Mouse (Mus musculus) forebrain, embryonic 11.5 days (tissue): ENCODE measurements around the gene Gne. TPM values are rescaled to one million over a fixed set of nuclear protein-coding genes. Genes with fewer than 3 reads are reported as not detected.
A peak's percentile ranks its signal among the peaks of the same experiment; 100 is the strongest.

Experiments
- ATAC-seq: fragments of 200-750 bp; cut with Nextera tagmentation; replicated peaks from 2 replicates; pipeline ENCODE4 v1.8.0; 2017; ENCODE audit warnings: moderate TSS enrichment; ENCODE audit not compliant: low FRiP score
- DNase-seq: peaks from one replicate; pipeline ENCODE4 v3.0.0-alpha.2; 2017; ENCODE audit warnings: low spot score
- H3K27ac ChIP-seq: fragments of 300-500 bp; sonication (generic); 2 replicates; pipeline ENCODE4 v1.5.1; 2014; ENCODE audit warnings: low read depth, low read length
- H3K27me3 ChIP-seq: fragments of 300-500 bp; sonication (generic); 2 replicates; pipeline ENCODE4 v1.6.1; 2014; ENCODE audit warnings: mild to moderate bottlenecking, low read length, mixed read lengths; ENCODE audit not compliant: control insufficient read depth, insufficient read depth
- H3K36me3 ChIP-seq: fragments of 300-500 bp; sonication (generic); 2 replicates; pipeline ENCODE4 v1.6.1; 2014; ENCODE audit warnings: mild to moderate bottlenecking, low read length, moderate library complexity, mixed read lengths; ENCODE audit not compliant: control insufficient read depth, insufficient read depth
- H3K4me1 ChIP-seq: fragments of 300-500 bp; sonication (generic); replicated peaks from 2 replicates; pipeline ENCODE4 v1.6.1; 2014; ENCODE audit warnings: low read length, mixed read lengths; ENCODE audit not compliant: control insufficient read depth, insufficient read depth
- H3K4me2 ChIP-seq: fragments of 300-500 bp; sonication (generic); 2 replicates; pipeline ENCODE4 v1.6.1; 2014; ENCODE audit warnings: low read depth, mild to moderate bottlenecking, low read length, moderate library complexity, mixed read lengths; ENCODE audit not compliant: severe bottlenecking
- H3K4me3 ChIP-seq: fragments of 300-500 bp; sonication (generic); 2 replicates; pipeline ENCODE4 v1.5.1; 2014; ENCODE audit warnings: low read depth, low read length
- H3K9ac ChIP-seq: fragments of 300-500 bp; sonication (generic); 2 replicates; pipeline ENCODE4 v1.6.1; 2014; ENCODE audit warnings: low read length
- H3K9me3 ChIP-seq: fragments of 300-500 bp; sonication (generic); 2 replicates; pipeline ENCODE4 v1.6.1; 2016; ENCODE audit warnings: low read length, mixed read lengths; ENCODE audit not compliant: control insufficient read depth
- WGBS: fragments of 180-500 bp; shearing (Covaris S2); extraction: QIAGEN DNeasy Blood & Tissue Kit; methylation state at CpG from one replicate; pipeline ENCODE4 v1.1.7; 2014; 5-methylcytosine and 5-hydroxymethylcytosine counted together
- polyA plus RNA-seq: library from polyadenylated mRNA; unstranded; fragments of >200 nt; fragmentation: Nextera tagmentation; extraction: Ambion mirVana; gene quantifications from 2 replicates; pipeline ENCODE4 v1.2.1, GENCODE M21; 2014

Gne gene
- polyA plus RNA-seq, 1 experiment from 2014 or later = 18.8 TPM

GRCm38 (mm10) chr4:44012376-44013367, 71.3 kb downstream of the Gne start:
- no peaks in the 10 kb centered on the region for H3K9me3 ChIP-seq
- under 1% methylated on average over 76 of the region's 77 CpGs for WGBS
- no peaks in the 10 kb centered on the region for H3K27me3 ChIP-seq
- H3K9ac ChIP-seq = peak overlapping the region; percentile 87
- H3K4me3 ChIP-seq = peak overlapping the region; percentile 82
- no peak overlapping the region for H3K27ac ChIP-seq
- peak overlapping the region; percentile 92 for H3K4me2 ChIP-seq
- H3K36me3 ChIP-seq = no peaks in the 10 kb centered on the region
- peak; percentile 94 for DNase-seq
- H3K4me1 ChIP-seq = peaks cover 9% of the 10 kb centered on the region; the same call in 1 of the 2 replicates
- peak; percentile 98 for ATAC-seq

DNA sequence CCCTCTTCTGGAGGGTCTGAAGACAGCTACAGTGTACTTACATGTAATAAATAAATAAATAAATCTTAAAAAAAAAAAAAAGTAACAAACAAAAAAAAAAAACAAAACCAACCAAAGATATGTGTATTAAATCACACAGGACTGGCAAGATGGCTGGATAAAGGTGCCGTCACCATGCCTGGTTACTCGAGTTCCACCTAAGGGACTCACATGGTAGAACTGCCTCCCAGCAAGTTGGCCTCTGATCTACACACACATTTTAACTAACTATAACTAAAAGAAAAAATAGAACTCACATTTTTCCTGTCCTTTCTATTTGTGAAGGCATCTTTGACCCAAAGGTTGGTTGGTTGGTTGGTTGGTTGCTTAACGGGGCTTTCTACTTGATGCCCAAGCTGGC, 72.2 kb downstream of the Gne start:
- Histone ChIP-seq H3K4me3 (peak overlapping the region; percentile 82), H3K27ac (no peak overlapping the region), H3K4me1 (peaks cover 9% of the 10 kb centered on the region; the same call in 1 of the 2 replicates), H3K36me3 (no peaks in the 10 kb centered on the region), H3K4me2 (peak overlapping the region; percentile 67), H3K9ac (peak overlapping the region; percentile 64), H3K27me3 (no peaks in the 10 kb centered on the region), H3K9me3 (no peaks in the 10 kb centered on the region)
- 83% methylated on average over 3 of the region's 3 CpGs for WGBS
- DNase-seq (no peak), ATAC-seq (peak; percentile 34; the same call in 1 of the 2 replicates)

GRCm38 (mm10) chr4:44010893-44011292, 73.1 kb downstream of the Gne start:
- Histone ChIP-seq H3K27me3 (no peaks in the 10 kb centered on the region), H3K4me1 (peaks cover 9% of the 10 kb centered on the region; the same call in 1 of the 2 replicates), H3K9me3 (no peaks in the 10 kb centered on the region), H3K4me3 (no peak overlapping the region), H3K36me3 (no peaks in the 10 kb centered on the region), H3K4me2 (no peak overlapping the region), H3K9ac (no peak overlapping the region), H3K27ac (no peak overlapping the region)
- ATAC-seq = no peak
- 45% methylated on average over 2 of the region's 2 CpGs for WGBS
- DNase-seq = no peak

GRCm38 (mm10) chr4:44010176-44010575, 73.8 kb downstream of the Gne start:
- WGBS = 98% methylated on average over 1 of the region's 1 CpGs
- H3K9me3 ChIP-seq = no peaks in the 10 kb centered on the region
- peaks cover 9% of the 10 kb centered on the region; the same call in 1 of the 2 replicates for H3K4me1 ChIP-seq
- ATAC-seq (no peak), DNase-seq (no peak)
- H3K36me3 ChIP-seq = no peaks in the 10 kb centered on the region
- no peaks in the 10 kb centered on the region for H3K27me3 ChIP-seq
- H3K27ac ChIP-seq = no peak overlapping the region
- no peak overlapping the region for H3K4me2 ChIP-seq
- H3K9ac ChIP-seq = no peak overlapping the region
- no peak overlapping the region for H3K4me3 ChIP-seq

DNA sequence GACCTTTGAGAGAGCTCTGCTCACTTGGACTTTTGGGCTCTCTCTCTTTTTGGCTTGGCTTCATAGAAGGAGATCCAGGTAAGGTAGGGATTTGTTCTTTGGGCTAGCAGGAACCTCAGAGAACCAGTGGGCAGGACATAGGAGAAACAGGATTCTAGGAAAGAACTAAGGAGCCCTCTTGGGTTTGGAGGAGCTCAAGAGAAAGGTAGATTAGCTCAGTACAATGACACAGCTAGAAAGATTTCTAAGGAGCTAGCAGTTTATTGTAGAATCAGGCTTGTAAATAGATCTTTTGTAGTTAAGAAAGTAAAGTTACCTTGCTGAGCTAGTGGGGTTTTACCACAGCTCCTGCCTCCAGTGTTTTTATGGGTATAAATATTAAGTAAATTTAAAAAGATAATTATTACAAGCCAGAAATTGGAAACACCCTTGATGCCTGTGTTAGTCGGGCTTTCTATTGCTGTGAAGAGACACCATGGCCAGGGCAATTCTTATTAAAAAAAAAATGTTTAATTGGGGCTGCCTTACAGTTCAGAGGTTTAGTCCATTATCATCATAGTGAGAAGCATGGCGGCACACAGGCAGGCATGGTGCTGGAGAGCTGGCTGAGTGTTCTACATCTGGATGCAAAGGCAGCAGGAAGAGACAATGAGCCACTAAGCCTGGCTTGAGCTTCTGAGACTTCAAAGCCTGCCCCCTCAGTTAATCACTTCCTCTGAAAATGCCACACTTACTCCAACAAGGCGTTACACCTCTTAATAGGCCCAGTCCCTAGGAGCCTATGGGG, 79.2 kb downstream of the Gne start:
- ATAC-seq (no peak), DNase-seq (no peak)
- WGBS = 65% methylated on average over 3 of the region's 3 CpGs
- no peaks in the 10 kb centered on the region for H3K9me3 ChIP-seq
- H3K9ac ChIP-seq = no peak overlapping the region
- no peak overlapping the region for H3K4me3 ChIP-seq
- no peaks in the 10 kb centered on the region for H3K36me3 ChIP-seq
- H3K27me3 ChIP-seq = no peaks in the 10 kb centered on the region
- no peak overlapping the region for H3K27ac ChIP-seq
- no peak overlapping the region for H3K4me2 ChIP-seq
- H3K4me1 ChIP-seq = no peaks in the 10 kb centered on the region

DNA sequence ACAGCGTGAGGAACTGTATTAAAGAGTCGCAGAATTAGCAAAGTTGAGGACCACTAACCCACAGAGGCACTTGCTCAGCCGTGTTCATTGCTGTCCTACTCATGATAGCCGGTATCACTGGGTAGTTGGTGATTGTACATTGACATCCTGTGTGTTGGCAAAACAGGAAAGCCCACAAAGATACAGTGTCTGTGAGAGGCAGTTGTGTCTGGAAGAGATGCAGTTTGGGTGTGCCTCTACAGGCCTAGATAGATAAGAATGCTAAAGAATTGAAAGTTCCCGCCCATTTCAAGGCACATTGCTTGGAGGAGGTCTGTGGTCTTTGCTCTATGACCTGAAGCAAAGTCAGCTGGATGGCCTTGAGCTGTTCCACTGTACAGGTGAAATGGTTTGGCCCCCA, 79.9 kb downstream of the Gne start, which contains the start of gene Clta:
TSS of gene Clta (plus strand) at position 327 of the 400 bp plus-strand sequence.
- Histone ChIP-seq H3K4me1 (no peaks in the 10 kb centered on the region), H3K4me3 (no peak within 1 kb of the TSS), H3K9me3 (no peaks in the 10 kb centered on the region), H3K27me3 (no peaks in the 10 kb centered on the region), H3K9ac (no peak within 1 kb of the TSS), H3K4me2 (no peak within 1 kb of the TSS), H3K27ac (no peak within 1 kb of the TSS), H3K36me3 (no peaks in the 10 kb centered on the region)
- ATAC-seq = no peak
- WGBS = 88% methylated on average over 5 of the region's 5 CpGs
- DNase-seq = no peak

- no peak overlapping the region for H3K27ac ChIP-seq
- no peaks in the 10 kb centered on the region for H3K4me1 ChIP-seq
- no peak overlapping the region for H3K4me3 ChIP-seq
- H3K27me3 ChIP-seq = no peaks in the 10 kb centered on the region
- no peaks in the 10 kb centered on the region for H3K36me3 ChIP-seq
- H3K4me2 ChIP-seq = no peak overlapping the region
- H3K9me3 ChIP-seq = no peaks in the 10 kb centered on the region
- DNase-seq = no peak
- 87% methylated on average over 6 of the region's 6 CpGs for WGBS
- ATAC-seq = no peak
- no peak overlapping the region for H3K9ac ChIP-seq
Measured at GRCm38 (mm10) chr4:44003622-44004021, 80.4 kb downstream of the Gne start.

DNA sequence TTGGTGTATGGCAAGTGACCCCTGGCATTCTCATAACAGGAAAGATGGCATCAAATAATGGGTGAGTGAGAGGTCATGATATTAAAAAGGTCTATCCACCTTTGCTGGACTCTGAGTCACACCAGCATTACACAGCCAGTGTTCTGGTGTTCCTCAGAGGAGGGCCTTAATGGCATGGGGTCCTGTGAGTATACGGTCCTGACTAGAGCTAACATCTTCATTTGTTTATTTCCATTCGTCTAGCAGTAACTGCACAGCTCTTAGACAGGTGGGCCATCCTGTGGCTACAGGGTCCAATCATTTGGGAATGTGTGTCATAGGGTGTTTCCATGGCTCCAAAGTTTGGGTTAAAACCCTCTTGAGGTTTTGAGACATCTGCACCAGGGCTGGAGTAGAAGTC, 89.6 kb downstream of the Gne start:
- H3K9ac ChIP-seq = no peak overlapping the region
- H3K9me3 ChIP-seq = no peaks in the 10 kb centered on the region
- no peak for ATAC-seq
- no peak overlapping the region for H3K4me2 ChIP-seq
- 84% methylated on average over 2 of the region's 2 CpGs for WGBS
- no peaks in the 10 kb centered on the region for H3K36me3 ChIP-seq
- no peak overlapping the region for H3K27ac ChIP-seq
- no peaks in the 10 kb centered on the region for H3K4me1 ChIP-seq
- H3K4me3 ChIP-seq = no peak overlapping the region
- no peaks in the 10 kb centered on the region for H3K27me3 ChIP-seq
- DNase-seq = no peak
